Mouse (Mus musculus) kidney, adult 9 months (tissue): Measurements from ENCODE around the gene Tmem95.
"Not testable (repeated sequence)": the region's sequence is repeated elsewhere in the genome, so short reads cannot be mapped to it uniquely, and the experiment has no call there.

Experiments used
- DNase-seq: peaks from one replicate; pipeline ENCODE4 v3.0.0; 2022

Gene Tmem95

DNA sequence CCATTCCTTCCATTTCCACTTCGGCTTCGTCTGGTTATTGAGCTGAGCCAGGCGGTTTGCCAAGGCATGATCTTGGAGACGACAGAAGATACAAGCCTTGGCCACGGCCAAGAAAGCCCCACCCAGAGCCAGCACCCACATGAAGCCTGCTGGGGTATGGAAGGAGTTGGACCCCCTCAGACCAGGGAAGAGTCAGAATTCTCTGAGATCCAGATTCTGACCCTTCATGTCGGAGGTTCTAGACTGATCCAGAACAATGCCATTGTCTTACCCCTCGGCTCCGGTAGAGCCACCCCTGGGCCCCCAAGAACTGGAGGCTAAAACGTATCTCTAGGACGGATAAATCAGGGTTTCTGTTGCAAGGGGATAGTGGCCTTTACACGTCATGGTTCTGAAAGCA is at the start of gene Tmem95:
Gene Tmem95, minus strand, starts transcription at position 141 of the 400 bp plus-strand sequence.
- no peak for DNase-seq

DNA sequence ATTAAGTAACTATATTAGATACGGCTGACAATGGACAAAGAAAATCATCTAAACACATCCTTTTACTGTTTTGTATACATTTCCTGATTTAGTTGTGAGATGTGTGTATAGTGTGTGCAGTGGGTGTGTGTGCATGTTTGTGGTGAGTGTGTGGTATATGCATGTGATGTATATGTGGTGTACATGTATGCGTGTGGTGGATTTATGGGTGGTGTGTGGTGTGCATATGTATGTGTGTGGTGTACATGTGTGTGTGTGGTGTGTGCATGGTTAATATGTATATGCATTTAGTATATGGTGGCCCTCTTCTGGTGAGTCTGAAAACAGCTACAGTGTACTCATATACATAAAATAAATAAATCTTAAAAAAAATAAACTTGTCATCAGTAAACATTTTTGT is 49.7 kb upstream of the Tmem95 start:
- no peak for DNase-seq

DNA sequence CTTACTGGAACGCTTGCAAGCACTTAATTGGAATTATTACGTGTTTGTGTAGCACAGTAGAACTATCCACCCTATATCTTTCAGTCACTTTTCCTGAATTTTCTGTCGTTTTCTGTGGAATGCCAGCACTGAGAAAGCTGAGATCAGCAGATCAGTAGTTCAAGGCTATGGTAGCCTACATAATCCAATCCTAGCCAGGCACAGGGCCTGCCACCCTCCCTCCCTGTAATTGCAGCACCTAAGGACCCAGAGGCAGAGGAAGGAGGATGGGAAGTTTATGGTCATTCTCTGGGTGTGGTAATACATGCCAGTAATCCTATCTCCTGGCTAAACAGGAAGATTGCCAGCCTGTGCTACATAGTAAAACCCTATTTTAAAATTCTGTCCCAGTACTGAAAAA is 45.0 kb upstream of the Tmem95 start:
- DNase-seq = no peak

DNA sequence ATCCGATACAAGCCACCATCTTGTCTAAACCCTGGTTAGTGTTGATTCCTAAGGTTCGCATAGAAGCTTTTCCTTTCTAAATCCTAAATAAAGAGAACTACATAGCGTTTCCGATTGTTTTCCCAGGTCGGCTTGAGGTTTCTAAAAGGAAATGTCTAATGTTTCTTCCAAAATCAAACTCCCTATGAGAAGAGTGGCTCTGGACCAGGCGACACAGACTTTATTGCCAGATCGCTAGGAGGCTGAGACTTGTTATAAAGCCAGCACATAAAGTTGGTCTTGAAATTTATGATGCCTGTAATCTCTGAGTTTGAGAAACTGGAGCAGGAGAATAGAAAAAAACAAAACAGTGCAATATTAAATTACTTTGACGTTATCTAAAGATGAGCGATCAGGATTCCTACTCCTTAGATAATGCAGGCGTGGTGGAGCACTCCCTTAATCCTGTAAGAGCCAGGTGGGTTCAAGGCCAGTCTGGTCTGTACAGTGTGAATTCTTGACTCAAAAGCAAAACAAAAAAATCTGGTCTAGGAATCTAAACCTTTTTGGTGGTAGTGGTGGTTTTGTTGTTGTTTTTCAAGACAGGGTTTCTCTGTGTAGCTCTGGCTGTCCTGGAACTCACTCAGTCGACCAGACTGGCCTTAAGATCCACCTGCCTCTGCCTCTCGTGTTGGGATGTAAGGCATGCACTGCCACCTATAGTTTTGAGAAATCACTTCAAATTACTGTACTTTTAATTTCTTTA is 44.4 kb upstream of the Tmem95 start:
- DNase-seq = peak; percentile 42

DNA sequence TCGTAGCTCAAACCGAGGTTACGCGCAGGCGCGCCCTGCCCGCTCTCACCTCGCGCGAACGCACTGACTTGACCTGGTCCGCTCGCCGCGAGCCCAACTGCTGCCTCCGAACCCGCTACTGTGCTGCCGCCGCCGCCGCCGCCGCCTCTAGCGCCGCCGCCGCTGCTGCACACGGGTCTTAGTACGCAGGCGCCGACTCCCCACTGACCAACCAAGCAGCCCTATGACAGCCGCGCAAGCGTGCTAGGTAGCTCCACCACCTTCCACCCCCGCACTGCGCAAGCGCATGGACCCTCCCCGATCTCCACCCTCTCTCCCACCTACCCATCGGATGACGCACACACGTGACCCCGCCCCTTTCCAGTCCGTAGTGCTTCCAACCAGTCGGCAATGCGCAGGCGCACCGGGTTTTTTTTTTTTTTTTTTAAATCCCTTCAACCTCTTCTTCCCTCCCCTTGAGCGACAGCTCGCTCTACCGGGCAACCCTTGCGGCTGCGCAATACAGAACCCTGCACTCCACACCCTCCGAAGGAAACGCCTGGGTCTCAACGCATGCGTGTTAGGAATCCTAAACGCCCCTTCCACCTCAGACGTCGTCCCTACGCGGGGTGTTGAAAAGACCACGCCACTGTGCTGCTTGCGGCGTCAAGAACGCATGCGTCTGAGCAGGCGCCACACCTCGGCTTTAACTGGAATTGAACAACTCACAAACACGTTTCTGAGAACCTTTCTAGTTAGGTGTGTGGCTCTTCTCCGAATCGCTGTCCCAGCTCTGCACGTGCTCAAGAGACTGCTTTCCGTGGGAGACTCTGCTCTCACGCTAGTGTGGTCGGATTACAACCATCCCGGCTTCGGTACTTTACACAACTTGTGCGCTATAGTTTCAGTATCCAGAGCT is 43.5 kb upstream of the Tmem95 start, which contains the start of gene Eif5a:
Gene Eif5a, minus strand, starts transcription at position 845 of the 898 bp plus-strand sequence.
- peak; percentile 100 for DNase-seq

DNA sequence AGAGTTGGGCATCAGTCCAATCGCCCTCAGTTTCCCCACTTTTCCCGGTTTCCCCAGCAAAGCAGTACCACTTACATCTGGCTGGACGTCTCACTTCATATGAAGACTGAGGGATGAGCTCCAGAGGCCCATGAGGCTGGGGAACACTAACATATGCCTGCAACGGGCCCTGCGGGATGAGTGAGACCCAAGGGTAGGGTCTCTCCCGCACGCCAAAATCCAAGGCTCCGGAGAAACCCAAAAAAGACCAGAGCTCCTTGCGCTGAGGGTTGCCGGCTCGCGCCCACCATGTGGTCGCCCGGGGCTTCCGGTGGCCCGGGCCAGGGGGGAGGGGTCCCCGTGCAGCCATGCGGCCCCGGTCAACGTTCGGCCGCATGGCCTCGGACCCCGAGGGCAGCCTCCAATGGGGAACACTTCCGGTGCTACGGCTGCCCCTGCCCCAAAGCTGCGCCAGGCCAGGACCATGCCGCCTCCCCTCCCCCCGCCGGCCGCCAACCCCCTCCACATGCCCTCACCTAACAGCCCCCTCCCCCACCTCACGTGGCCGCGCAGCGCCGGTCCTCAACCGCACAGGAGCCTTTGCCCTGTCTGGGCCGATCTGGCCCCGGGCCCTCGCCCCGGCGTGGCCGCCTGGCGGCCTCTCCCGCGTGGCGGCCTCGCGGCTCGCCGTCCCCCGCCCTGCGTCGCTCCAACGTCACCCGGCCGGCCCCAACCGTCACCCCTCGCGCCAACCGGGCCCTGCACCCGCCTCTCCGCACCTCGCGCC is 42.6 kb upstream of the Tmem95 start:
- DNase-seq = peak; percentile 69

DNA sequence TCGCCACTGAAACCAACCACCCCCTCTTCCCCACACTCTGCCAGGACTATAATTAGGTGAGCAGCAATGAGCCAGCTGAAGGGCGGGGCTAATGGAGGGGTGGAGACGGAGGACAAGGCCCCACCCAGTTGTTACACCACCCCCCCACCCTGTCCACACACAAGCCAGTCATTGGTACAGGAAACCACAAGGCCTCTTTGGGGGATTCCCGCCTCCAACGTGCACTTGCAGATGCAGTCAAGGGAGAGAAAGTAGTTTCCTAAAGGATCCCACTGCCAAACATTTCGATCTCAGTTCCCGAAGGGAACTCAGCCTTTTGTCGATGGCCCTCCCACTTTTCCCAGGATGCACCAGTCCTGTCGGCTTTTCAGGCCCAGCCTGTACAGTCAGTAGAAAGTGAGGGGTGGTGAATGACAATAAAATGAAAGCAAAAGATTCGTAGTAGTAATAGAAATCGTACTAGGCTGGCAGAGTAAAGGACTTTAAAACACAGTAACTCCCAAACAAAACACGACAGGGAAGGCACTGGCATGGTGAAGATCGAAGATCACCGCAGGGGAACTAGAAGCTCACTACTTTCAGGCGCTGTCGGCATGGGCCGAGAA is 41.9 kb upstream of the Tmem95 start:
- DNase-seq = peak; percentile 90

DNA sequence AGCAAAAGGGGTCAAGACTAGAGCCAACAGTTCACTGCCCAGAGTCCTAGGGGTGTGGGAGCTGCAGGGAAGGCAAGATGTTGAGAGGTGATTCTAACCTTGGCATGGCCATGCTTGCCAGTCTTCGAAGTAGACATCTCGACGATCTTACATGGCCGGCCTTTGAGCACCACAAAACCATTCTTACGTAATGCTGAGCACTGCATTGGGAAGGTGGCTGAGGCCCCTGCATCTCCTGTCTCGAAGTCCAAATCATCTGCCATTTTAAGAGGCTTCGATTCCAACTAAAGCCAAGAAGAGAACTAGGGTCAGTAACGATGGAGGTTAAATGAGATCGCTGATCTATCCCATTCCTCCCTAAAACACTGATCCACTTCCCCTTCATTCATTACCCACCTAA is 41.2 kb upstream of the Tmem95 start:
- no peak for DNase-seq

DNA sequence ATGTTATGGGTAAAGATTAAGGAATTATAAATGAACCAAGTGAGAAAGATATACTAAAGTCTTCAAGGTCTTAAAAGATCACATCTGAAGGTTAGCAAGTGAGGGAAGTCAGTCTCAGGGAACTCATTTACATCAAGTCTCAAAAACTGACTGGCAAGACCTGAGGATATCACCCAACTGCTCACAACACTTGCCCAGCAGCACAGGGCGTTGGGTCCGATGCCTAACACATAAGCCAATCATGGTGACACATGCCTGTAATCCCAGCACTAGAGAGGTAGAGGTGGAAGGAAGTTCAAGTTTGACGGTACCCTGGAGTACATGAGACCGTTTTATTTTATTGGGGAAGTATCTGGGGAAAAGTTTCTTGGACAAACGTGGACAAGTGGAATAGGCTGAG is 40.3 kb upstream of the Tmem95 start:
- DNase-seq = no peak

DNA sequence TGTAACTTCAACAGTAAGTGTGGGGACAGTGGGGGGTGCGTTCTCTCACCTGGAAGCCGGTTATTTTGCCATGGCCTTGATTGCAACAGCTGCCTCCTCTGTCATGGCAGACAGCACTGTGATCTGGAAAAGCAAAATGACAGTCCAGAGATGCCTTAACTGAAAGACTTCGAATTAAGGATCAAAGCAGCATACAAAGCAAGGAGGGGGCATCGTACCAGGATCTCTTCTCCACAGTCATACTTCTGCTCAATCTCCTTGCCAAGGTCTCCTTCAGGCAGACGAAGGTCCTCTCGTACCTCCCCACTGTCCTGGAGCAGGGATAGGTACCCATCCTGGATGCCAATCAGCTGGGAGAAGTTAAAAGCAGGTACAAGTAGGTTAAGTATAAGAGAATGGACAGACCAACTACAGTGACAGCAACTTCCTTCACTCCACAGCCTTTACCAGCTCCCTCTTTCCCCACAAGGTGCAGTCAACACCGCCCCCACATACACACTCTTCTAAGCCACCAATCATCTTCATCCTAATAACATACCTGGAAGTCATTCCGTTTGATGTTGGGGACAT is 39.6 kb upstream of the Tmem95 start:
- no peak for DNase-seq

DNA sequence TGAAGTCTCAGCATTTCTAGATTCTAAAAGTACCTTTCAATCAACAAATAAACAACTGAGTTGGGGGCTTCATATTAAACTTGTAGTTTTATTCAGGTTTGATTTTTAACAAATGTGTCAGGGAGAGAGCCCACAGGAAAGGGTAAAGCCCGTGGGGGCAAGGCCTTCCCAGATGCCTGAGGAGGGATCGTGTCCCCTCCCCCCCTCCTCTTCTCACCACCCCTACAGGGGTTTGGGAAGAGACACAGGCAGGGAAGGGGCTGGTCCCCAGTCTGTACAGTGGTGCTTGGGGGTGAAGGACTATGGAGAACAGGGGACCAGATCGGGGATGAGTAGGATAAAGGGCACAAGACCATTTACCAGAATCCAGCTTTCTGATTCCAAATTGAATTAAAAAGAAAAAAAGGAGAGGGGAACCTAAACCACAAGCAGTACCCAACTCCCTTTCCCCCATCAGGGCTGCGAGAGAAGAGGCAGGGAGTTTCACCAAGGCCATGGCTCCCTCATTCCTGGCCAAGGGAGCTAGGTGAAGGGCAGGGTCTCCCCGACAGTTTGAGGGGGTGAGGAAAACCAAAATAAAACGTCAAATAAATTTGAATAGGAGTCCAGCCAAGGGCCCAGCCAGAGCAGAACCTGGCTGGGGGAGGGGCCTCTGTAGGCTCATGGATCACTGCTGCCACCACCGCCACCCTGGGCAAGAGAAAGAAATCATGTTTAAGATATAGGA is 39.0 kb upstream of the Tmem95 start:
- not testable (repeated sequence) for DNase-seq

DNA sequence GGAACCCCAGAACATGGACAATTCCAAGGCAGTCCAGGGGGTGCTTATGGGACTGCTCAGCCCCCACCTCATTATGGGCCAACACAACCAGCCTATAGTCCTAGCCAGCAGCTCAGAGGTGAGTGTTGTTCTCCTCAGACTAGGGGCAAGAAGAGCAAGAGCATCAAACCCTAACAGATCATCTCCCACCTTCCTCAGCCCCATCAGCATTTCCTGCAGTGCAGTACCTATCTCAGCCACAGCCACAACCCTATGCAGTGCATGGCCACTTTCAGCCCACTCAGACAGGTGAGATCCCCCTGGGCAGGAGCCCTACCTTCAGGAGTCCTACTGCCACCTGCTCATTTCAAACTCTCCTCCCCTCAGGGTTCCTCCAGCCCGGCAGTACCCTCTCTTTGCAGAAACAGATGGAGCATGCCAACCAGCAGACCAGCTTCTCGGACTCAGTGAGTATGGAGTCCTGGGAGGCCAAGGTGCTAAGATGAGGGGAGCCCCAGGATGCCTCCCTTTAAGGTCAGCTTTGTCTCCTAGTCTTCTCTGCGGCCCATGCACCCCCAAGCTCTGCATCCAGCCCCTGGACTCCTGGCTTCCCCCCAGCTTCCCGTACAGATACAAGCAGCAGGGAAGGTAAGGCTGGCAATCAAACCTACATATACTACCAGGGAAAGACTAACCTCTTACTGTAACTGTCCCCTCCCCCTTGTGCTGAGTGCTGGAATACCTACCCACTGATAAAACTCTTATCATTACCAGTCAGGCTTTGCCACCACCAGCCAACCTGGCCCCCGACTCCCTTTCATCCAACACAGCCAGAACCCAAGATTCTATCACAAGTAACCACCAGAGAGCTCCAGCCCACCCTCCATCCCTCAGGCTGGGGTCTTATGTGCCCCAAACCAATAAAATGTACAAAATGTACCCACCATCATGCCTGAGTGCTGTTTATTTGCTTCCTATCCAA is 38.1 kb upstream of the Tmem95 start:
- DNase-seq = no peak

DNA sequence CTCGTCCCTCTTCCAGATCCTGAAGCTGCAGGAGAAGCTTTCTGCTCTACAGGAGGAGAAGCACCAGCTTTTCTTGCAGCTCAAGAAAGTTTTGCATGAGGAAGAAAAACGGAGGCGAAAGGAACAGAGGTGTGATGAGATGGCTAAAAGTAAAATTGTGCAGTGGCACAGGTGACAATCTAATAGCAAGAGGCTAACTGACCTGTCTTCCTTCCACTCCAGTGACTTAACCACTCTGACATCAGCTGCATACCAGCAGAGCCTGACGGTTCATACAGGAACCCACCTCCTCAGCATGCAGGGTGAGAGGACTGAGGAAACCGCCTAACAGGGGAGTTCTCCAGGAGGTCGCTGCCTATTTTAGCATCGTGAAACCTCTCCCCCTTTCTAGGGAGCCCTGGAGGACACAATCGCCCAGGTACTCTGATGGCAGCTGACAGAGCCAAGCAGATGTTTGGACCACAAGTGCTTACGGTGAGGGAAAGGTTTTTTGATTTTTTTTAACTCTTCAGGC is 37.2 kb upstream of the Tmem95 start:
- DNase-seq = no peak

DNA sequence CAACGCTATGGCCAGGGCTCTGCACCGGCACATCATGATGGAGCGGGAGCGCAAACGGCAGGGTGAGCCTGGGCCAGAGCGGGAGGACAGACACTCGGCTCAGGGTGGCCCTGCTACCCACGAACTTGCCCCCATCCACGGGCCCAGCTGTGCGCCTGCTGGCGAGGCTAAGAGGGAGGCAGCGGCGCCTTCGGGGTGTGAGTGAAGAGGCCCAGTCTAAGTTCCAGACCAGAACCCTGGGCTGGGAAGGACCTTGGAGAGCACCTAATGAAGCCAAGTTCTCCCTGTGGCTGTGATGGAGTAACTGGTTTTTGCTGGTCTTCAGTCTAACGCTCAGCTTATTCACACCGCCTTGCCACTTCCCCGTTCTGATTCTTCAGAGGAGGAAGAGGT is 36.5 kb upstream of the Tmem95 start:
- DNase-seq = no peak

DNA sequence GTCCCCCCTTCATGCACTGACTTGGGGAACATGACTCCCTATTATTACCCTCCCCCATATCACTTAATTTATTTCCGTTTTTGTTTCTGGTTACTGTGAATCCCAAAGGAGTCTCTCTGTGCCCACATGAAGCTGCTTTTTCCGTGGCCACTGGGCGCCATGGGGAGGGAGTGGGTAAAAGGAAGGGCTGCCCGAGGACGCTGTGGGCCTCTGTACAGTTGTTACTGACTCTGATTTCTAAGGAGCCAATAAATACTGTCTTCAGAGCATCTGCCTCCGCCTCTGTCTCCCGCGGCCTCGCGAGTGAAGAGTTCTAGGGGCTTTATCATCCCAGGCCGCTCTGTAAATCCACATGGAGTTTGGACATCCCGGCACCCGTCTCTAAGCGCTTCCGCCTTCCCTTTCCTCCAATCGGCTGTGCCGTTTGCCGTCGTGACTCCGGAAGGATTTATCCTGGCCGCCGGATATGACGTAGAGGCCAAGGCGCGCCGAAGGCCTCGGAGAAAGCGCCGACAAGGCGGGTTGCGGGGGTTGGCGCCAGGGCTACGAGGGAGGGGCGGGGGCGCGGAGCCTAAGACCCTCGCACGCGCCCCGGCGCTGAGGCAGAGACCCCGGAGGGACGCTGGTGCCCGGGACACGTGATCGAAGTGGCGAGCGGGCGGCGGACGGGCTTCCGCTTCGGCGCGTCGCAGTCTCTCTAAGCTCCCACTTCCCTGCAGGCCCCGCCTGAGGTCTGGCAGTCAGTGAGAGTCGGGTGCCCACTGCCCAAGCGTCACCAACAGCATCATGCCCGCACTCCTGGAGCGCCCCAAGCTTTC is 35.9 kb upstream of the Tmem95 start, which contains the start of gene Gps2:
Gene Gps2, plus strand, starts transcription at position 335 of the 818 bp plus-strand sequence.
- DNase-seq = peak; percentile 93

DNA sequence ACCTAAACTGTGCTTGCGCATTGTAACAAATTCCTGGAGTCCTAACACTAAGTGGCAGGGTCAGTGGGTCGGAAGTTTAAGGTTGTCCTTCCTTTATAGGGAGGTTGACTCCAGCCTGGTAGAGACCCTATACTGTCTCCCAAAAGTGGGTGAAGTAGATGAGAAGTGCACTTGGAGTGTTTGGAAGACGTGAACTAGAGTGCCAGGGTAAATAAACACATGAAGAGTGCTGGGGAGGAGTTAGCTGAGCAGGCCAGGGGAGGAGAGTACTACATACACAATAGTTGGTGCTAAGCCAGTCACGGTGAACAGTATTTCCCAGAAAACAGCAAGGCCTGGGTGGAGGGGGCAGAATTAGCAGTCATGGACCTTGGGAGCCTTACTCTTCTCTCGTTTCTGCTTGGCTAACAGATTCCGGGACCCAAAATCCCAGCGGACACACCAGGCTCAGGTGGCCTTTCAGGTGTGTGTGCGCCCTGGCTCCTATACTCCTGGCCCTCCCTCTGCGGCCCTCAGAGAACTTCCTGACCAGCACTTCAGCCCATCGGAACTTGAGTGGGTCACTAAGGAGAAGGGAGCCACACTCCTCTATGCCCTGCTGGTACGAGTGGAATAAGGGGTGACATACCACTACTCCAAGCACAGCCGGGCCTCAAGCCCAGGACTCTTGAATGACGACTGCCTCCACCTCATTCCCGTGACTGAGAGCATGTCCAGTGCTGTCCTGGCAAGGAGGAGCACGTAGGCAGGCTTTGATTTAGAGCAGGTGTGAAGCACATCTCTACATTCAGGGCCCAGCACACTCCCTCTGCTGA is 35.1 kb upstream of the Tmem95 start:
- DNase-seq = no peak

DNA sequence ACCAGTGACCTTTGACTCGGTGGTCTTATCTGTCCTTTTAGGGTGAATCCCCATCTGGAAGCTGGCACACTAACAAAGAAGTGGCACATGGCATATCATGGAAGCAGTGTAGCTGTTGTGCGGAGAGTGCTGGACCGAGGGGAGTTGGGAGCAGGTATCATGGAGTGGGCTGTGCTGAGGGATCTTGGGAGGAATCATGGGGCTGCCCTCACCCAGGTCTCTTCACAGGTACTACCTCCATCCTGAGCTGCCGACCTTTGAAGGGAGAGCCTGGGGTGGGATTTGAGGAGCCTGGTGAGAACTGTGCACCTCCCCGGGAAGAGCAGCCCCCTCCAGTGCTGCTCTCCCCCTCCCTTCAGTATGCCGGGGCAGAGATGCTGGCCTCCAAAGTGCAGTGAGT is 33.9 kb upstream of the Tmem95 start:
- no peak for DNase-seq
